Mouse (Mus musculus) gastrocnemius, postnatal 14 days (tissue): ENCODE data around the gene Dnajb3. TPM values are rescaled to one million over a fixed set of nuclear protein-coding genes. Genes with fewer than 3 reads are reported as not detected.
A peak's percentile ranks its signal among the peaks of the same experiment; 100 is the strongest.
"Not testable (repeated sequence)": the region's sequence is repeated elsewhere in the genome, so short reads cannot be mapped to it uniquely, and the experiment has no call there.

Source experiments
- DNase-seq: peaks from one replicate; pipeline ENCODE4 v3.0.0; 2021; ENCODE audit warnings: mixed read lengths
- intact Hi-C: fragments of 180-260 bp; cut with DNase I; formaldehyde crosslinking; loops from one replicate; pipeline ENCODE4 v1.15.1; 2025; ENCODE audit warnings: low total_unique reads
- total RNA-seq, 2 experiments: library from RNA; stranded (reverse); gene quantifications; 2 replicates each; pipeline ENCODE4 v1.2.3; 2021

Dnajb3 gene
- total RNA-seq, 2 experiments from 2014 or later: 0.22 to 0.39 TPM

DNA sequence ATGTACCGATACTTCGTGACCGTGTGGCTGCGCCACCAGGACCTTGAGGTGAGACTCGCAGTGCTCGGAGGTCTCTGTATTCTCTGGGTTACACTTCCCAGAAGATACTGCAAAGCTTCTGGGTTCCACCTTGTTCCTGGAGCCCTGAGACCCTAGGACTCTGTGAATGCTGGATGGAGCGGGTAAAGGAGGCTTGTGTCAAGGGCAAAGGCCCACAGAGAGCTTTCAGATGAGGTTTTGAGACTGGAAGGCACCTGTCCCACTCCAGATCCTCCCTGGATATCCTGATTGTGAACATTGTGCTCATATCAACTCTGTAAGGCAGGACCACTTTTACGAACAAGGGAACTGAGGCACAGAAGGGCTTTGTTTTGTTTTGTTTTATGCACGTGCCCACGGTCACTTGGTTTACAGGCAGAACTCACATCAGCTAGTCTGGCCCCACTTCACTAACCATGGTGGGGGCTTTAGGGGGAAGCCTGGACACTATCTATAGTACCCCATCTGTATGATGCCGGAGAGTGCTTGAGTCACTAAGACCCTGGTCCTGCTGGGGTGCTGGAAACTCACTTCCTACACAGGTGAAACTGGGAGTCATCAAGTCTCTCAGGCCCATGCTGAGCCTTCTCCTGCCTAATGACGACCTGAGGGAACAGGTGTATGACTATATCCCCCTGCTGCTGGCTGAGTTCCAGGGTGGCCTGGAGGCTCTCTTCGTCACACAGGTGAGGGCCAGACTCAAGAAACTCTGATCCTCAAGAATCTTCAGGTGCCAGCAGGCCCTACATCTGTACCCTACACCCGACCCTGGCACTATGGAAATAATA, 28.1 kb upstream of the Dnajb3 start:
- DNase-seq: peak; percentile 44
- intact Hi-C loops: no loop called here

DNA sequence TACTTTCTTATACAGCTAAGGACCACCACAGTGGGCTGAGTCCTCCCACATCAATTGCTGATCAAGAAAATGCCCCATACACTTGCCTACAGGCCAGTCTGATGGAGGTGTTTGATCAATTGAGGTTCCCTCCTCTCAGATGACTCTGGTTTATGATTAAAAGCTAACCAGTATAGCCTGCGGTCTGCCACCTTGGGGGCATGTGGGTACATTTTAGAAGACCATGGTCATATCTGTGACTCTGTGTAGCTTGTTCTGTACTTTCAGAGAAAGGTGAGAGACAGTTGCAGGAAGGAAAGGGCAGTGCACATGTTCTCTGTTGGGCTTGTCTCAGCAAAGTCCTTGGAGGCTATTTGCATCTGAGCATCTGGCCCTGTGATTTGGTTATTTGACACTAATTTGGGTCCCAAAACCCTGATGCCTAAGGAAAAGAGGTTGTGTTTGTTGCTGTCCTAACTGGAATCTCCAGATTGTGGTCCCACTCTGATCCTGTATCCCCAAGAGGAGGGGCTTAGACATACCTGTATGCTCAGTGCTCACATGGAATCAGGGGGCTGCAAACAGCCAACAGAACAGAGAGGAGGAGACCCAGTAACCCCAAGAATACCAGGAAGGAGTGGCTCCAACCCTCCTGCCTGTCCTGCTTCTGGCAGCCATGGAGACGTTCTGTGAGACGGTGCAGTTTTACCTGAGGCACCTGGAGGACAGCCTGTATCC, 27.2 kb upstream of the Dnajb3 start:
- DNase-seq: peak; percentile 1
- intact Hi-C loops: no loop called here

DNA sequence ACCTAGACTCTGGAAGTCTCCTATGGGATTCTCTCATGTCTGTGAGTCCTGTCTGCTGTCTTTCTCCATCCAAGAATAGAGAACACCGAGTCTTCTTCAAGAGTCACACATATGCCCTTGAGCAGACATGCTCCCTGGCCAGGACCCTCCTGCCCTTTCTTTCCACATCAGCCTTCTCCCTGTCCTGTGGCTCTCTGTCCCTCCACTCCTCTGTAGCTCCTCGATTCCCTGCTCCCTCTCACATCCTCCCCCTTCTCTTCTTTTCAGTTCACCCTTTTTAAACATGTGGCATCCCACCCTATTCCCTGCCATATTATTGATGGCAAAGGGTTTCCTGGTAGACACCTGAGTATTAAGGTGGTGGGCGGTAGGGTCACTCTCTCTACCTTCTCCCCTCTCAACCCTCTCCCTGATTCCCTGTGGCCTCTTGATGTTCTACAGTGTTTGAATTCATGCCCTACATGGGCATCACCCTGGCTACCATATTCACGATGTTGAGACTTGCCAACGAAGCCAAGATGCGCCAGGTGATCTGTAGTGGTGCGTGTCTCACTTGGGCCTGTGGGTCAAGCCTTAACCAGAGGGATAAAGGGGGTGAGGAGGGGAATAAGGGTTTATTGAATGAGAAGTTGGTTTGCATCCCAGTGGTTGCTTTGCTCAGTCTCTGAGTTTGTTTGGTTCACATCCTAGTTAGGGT, 26.4 kb upstream of the Dnajb3 start:
- DNase-seq: peak; percentile 7
- intact Hi-C loops: no loop called here

DNA sequence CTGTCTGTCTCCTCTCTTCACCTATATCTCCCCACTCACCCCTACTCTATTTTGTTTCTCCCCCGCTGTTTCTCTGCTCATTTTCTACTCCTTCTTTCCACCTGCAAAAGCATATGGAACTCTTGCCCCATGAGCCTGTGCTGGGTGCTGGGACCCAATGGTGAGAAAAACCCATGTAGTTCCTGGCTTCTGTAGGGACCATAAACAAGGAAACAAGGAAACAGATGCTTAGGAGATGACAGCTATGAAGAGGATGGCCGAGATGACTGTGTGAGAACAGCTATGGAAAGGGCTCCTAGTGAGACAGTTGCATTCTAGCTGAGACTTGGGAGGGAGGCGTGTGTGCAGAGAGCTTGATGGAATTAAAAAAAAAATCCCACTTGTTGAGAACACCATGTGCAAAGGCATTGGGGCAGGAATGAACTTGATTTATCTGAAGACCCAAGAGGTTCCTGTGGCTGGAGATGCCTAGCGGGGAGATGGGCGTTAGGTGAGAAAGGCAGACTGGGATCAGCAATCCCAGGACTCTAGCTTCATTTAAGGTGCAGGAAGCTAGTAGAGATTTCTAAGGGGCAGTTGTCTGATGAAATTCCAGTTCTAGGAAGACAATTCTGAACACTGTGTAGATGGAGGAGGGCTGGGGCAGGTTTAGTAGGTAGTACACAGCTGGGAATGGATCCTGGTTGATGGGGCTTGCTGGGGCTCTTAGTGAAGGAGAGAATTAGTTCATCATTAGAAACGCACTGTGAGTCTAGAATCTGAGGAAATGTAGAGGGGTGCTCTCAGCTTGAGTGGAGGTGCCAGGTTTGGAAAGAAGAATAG, 25.6 kb upstream of the Dnajb3 start:
- intact Hi-C loops: no loop called here
- peak; percentile 4 for DNase-seq

DNA sequence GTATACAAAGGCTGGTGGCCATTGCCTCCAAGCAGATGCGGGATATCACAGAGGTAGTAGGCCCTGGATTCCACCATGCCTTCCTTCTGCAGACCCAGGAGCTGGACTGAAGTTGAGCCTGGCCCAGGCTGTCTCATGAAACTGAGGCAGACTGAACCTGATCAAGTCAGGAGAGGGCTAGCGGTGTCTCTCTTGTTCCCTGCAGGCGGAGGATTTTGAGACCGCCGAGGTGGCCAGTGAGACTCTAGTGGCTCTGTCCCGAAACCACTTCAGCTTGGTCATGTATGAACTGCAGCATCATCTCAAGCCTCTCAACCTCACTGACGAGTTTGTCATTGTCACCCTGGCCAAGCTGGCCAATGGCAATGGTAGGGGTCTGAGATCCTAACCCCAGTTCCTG, 24.8 kb upstream of the Dnajb3 start:
- intact Hi-C loops: no loop called here
- no peak for DNase-seq

DNA sequence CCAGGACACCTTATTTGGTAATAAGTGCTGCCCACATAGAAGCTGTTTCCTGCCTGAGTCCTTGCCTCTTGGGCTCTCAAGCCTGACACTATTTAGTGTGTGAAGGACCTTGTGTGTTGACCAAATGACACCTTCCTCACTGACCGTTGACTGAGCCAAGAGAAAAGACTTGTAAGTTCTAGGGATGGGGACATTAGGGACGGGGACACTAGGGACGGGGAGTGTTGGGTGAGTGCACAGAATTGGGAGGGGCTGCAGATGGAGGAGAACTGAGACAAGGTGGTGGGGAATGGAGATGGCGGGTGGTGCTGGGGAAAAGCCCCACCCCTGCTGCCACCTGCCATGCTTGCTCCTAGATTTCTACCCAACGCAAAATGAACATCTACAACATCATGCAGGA, 24.4 kb upstream of the Dnajb3 start:
- no peak for DNase-seq

DNA sequence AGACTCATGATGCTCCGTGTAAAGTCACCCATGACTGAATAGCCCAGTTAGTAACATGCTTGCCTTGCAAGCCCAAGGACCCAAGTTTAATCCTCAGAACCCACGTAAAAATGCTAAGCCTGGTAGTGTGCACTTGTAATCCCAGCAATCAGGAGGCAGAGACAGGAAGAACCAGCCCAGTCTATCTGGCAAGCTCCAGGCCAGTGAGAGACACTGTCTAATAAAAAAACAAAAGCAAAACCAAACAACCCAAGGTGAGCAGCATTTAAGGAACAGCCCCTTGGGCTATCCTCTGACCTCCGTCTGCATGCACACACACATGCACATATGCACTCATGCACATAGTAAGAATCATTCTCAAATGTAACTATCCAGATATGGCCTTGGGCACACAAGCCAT, 24.0 kb upstream of the Dnajb3 start:
- intact Hi-C loops: no loop called here
- no peak for DNase-seq

More for the DNA sequence above, 24.4 kb upstream of the Dnajb3 start:
- intact Hi-C loops: no loop called here

DNA sequence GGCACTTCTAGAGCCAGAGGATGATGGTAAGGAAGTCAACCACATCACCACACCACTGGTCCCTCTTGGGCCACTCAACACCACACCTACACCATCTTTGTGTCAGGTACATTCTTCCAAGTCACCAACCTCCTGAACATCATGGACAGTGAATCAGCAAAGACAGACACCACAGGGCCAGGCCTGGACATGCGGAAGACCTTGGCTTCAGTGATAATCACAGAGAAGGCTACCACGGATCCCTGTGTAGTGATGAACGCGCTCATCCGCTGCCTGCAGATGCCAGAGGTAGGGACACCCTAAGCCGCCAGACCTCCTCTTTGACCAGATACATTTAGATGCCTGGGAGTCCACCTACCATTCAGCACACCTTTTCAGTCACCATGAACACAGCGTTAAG, 22.5 kb upstream of the Dnajb3 start:
- intact Hi-C loops: no loop called here
- no peak for DNase-seq

DNA sequence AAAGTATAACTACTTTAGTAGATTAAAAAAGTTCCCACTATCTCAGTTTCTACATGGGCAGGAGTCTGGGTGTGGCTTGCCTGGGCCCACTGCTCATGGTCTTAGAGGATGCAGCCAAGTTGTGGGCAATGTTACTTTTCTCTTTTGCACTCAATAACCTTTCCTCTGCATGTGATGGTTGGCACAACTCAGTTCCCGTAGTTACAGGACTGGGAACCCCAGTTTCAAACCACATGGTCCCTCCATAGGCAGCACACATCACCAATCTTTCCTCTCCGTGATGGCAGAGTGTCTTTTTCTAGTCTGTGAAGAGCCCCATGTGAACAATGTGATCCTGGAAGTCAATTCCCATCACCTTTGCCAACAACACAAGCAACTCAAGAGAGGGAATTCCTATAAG, 21.9 kb upstream of the Dnajb3 start:
- DNase-seq: no peak
- intact Hi-C loops: no loop called here

DNA sequence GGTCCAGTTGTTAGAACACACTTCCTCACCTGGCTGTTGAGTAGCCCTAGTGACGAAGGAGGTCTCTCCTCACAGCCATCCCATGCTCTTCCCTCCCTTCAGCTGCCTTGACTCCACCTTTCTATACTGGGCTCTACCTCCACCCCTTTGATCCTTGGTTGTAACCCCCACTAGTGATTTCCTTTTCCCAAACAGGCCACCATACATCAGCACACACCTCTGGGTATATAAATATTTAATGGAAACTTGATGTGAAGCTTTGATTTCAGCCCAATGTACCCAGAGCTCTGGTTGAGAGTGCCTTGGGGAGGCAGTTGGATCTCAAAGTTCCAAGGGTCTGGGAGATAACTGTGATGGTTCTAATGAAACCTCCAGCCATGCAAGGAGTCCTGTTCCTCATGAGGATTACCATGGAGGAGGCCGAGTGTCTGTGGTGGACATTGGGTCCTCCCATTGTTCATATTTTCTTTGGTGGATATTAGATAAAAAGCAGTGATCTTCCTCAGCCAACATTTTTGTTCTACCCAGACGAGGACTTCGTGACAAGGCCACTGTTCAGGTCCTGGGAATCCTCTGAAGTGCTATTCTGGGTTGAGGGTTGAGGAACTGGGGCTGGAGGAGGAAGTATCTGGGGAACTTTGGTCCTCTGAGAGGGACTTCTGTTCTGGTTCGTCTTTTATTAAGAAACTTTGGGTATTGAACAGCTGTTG, 21.2 kb upstream of the Dnajb3 start, which contains the start of gene Mroh2a:
Gene Mroh2a (plus strand): TSS at position 317 of the 710 bp plus-strand sequence.
- intact Hi-C loops: no loop called here
- no peak for DNase-seq

DNA sequence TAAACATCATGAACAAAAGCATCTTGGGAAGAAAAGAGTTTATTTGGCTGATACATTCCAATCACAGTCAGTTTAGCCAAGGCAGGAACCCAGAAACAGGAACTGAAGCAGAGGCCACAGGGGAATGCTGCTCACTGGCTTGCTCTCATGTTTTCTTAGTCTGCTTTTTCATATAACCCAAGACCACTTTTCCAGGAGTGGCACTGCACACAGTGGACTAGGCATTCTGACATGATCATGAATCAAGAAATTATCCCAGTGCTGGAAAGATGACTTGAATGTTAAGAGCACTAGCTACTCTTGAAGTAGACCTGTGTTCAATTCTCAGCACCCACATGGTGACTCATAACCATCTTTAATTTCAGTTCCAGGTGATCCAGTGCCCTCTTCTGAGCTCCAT, 20.2 kb upstream of the Dnajb3 start:
- intact Hi-C loops: no loop called here
- no peak for DNase-seq

DNA sequence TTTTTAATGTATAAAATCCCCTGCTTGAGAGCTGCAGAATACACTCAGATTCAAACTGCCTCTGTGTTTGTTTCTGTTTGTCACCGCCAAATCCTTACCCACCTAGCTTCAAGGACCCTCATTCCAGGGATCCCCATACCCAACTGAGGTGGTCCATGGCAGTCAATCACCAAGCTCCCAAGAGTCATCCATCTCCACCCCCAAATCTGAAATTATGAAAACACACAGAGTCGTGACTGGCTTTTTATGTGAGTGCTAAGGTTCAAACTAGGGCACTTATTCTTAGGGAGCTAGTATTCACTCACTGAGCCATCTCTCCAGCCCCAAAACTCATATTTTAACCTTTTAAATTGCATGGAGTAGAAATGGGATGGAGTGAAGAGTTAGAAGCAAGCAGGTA, 19.7 kb upstream of the Dnajb3 start:
- DNase-seq, intact Hi-C loops: not testable (repeated sequence)

DNA sequence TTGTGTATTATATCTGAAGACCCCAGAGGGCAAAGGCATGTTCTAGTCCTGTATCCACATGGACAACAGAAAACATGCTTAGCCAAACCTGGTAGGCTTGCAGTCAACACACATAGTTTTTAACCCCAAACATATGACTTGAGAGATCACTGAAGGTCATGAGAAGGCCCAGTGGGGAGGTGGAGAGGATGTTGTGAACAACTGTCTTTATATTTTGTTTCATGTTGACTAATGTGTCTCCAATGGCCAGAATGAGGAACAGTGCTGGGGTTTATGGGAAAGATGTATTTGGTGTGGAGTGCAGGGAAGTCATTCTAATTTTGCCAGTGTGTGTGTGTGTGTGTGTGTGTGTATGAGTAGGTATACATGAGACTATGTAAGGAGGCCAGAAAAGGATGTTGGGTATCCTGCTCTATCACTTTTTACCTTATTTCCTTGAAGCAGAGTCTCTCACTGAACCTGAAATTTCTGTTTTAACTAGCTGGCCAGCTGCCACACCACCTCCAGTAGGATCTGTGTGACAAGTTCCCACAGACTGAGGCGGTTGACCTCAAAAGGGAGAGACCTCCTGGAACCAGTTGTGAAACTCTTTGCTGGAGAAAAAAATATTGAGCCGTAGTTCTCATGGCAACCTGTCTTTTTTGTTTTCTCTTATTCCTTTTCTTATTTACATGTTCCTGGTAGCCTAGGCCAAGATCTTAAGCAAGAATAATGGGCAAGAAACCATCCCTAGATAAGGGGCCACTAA, 18.6 kb upstream of the Dnajb3 start:
- intact Hi-C loops: no loop called here
- DNase-seq: no peak

DNA sequence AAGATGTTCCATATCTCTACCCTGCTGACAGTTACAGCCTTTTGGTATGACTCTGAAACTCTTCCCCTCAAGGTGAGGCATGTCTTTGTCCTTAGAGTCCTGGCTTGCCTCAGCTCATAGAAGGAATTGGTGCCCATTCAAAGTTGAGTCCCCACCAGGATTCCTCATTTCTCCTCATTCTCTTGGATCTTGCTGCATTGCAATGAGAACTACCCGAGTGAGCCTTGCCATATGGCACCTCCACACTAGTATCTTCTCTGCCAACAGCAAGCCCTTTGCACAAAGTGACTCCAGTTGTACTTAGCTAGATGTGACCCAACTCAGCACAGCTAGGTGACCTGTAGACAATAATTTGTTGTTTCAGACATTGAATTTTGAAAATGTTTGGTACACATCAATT, 18.0 kb upstream of the Dnajb3 start:
- intact Hi-C loops: no loop called here
- DNase-seq: no peak

DNA sequence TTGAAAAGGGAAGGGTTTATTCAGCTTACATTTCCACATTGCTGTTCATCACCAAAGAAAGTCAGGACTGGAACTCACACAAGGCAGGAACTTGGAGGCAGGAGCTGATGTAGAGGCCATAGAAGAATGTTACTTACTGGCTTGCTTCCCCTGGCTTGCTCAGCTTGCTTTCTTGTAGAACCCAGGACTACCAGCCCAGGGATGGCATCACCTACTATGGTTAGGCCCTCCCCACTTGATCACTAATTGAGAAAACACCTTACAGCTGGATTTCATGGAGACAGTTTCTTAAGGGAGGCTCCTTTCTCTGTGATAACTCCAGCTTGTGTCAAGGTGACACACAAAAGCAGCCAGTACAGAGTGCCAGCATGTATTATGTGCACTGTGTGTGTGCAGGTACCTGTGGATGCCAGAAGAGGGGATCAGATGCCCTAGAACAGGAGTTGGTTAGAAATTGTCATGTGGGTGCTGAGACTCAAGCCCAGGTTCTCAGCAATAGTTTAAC, 17.5 kb upstream of the Dnajb3 start:
- intact Hi-C loops, DNase-seq: not testable (repeated sequence)

DNA sequence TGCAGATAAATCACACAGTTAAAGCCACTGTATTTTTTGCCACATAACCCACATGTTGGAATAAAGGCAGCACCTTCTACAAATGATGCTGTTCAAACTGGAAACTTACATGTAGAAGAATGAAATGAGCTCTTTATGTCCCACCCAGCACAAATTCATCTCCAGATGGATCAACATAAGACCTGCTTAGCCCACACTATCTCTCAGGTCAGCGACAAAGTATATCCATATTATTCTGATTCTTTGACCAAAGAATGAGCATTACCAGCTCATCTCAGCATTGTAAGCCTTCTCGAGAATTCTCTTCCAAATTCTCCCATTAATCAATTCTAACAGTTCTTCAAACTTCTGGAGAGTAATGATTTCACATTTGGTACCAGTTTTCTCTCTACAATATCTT, 16.6 kb upstream of the Dnajb3 start:
- intact Hi-C loops: no loop called here
- DNase-seq: no peak

DNA sequence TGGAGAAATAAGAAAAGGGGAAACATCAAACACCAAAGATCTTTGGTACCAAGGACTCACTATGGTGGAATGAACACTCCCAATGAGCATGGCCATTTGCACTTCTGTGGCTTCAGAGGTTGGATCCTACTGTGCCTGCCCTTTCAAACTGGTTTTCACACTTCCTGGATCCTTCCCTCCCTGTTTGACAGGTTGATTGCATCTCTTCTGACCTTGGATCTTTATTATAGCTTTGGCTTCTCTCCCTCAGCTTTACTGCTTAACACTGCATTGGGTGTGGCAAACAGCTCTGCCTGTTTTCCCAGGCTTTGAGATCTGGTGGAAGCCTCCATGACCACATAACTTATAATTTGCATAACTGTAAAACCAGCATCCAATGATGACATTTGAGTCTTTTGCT, 14.8 kb upstream of the Dnajb3 start:
- intact Hi-C loops: no loop called here
- no peak for DNase-seq

DNA sequence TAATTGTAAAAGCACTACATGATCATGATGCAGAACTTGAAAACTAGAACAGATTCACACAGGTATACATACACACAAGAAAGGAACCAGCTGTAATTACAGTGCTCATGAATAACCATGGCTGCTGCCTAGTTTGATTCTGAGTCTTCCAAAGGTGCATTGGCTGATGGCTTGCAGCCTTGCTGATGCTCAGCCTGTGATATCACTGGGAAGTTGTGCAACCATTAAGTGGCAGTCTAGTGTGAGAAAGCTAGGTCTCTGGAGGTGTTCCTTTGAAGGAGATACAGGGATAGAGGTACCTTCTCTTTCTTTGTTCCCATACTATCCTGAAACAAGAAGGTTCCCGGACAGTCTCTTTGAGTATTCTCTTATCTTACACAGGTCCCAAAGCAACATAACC, 13.5 kb upstream of the Dnajb3 start:
- no peak for DNase-seq
- intact Hi-C loops: no loop called here
